Mouse (Mus musculus): ENCODE results near the gene Trib3.

Trib3 gene

DNA sequence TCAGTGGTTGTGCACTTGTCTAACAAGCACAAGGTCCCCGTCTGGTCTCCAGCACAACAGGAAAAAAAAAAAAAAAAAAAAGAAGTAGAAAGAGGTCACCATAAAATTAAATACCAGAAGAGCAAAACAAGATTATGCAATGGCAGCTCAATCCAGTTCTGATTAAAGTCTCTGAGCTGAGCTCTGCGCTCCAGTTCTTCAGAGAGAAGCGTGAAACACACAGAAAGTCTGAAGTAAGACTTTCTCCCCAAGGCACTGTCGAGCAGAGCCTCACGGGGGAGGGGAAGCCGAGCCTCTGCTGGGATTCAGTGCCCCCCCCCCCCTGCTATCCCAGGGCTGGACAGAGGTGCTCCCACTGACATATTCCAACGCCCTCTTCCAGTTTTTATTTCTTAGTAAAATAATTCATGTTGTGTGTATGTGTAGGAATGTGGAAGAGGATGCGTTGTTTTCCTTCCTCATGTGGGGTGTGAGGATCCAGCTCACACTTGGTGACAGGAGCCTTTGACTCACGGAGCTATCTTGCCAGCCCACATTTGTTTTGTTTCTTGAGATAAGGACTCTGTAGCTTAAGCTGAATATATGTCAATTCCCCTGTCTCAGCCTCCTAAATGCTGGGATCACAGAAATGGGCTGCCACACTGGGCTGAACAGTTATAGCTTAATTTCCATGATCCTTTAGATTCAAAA, 3.1 kb upstream of the Trib3 start:
- no peak for DNase-seq

DNA sequence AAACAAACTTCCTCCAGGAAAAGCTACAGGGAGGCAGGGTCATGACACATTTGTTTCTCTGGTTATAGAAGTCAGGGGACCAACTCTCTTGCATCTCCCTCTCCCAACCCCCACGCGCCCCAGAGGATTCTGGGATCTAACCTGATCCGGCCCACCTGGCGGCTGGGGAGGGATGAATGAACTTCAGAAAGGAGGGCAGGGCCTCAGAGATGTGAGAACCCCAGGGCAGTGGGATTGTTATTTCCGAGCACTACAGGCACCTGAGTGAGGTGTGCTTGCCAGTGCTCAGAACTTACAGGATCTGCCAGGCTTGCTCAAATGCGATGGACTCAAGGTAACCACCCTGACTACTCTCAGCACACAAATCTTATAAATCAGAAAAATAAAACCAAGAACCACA, 1.6 kb upstream of the Trib3 start:
- no peak for DNase-seq

- no peak for DNase-seq
Observed at GRCm38 (mm10) chr2:152344909-152345308, 1.1 kb upstream of the Trib3 start.

DNA sequence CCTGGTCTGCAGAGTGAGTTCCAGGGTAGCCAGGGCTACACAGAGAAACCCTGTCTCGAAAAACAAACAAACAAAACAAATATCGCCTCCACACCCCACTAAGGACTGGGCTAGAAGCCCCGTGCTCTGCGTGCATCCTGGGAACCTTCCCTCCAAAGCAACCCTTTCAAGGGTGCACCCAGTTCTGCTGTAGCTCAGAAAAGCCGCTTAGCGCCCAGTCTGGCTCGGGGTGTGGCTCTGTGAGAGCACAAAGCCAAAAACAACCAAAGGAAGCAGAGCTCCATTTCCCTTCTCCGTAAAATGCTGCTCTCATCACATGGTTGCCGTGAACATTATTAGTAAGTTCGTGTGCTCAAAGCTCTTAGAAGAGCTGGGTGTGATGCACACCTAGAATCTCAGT, 529 bp upstream of the Trib3 start:
- peak; percentile 62 for DNase-seq

- DNase-seq: no peak
Observed at GRCm38 (mm10) chr2:152339631-152340179, 4.1 kb downstream of the Trib3 start.

GRCm38 (mm10) chr2:152338319-152338718, 5.5 kb downstream of the Trib3 start:
- DNase-seq: no peak

- no peak for DNase-seq
Observed at GRCm38 (mm10) chr2:152337591-152338212, 6.1 kb downstream of the Trib3 start.

DNA sequence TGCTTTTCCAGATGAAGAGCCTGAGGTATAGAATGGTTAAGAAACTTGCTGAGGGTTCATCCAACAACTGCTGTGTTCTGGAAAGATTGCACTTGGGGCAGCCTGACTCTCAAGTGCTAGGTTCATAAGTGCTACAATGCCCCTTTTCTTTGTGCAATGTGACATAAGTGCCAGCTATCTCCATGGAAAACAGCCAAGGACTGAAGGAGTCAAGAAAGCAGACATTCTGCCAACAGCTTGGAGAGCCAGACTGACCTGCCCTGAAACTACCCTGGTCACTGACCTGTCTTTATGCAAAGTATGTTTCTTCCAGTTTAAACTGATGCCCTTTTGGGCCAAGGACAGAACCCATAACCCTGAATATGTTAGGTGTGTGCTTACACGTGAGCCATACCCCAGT, 7.0 kb downstream of the Trib3 start:
- DNase-seq: peak; percentile 74

GRCm38 (mm10) chr2:152335289-152335820, 8.5 kb downstream of the Trib3 start:
- no peak for DNase-seq

DNA sequence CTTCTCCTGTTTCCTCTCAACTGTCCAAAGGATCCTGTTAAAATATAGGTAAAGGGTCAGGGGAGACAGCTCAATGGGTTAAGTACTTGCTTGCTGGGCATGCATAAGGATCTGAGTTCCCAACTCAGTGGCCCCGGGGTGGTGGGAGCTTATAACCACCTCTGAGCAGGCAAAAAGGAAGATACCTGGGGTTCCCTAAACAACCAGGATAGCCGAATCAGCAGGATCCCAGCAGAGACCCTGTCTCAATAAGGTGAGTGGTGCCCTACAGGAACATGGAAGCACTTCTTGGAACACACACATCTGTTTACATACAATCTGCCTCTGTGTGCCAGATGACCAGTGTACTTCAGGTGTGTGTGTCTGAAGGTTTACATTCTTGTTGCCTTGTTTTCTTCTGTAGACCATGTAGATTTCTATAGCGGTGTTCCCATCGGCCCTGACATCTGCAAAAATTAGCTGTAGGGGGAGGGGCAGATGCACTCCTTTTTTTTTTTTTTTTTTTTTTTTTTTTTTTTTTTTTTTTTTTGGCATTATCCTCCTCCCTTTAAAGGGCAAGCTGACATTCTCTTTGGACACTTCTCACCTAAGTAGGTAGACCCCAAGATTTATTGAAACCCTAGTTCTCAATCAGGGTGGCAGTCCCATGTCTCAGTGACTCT, 10.4 kb downstream of the Trib3 start:
- DNase-seq: no peak

DNA sequence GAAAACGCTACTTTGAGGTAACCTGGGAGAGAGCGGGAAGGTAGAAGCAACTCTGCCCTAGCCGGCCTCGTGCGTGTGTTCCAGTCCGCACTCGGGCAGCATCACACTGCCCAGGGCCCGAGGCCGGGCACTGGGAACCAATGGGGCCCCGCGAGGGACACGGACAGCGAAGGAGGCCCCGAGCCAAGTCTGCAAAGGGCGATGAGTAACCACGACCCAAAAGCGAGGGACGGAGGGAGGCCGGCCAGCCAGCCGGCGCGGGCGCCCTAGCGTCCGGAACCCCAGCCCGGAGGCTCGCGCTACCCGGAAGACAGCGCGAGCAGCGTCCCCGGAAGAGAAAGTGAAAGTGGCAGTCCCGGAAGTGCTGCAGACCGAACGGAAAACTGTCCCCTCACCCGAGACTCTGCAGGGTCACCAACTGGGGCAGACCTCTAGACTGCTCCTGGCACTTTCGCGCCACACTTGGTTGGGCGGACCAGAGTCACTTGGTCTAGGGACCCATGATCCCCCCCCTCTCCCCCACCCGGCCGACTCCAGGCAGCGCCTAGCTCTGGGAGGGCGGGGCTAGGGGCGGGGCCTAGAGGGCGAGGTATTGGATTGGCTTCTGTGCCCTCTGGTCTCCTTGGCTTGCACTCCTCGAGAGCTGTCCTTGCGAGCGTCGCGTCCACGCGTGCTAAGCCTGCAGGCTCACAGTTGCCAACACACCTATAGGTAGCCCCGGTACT, 11.6 kb downstream of the Trib3 start, which contains the start of gene Rbck1:
Gene Rbck1, minus strand, starts transcription at position 553 of the 725 bp plus-strand sequence.
- peak; percentile 92 for DNase-seq

DNA sequence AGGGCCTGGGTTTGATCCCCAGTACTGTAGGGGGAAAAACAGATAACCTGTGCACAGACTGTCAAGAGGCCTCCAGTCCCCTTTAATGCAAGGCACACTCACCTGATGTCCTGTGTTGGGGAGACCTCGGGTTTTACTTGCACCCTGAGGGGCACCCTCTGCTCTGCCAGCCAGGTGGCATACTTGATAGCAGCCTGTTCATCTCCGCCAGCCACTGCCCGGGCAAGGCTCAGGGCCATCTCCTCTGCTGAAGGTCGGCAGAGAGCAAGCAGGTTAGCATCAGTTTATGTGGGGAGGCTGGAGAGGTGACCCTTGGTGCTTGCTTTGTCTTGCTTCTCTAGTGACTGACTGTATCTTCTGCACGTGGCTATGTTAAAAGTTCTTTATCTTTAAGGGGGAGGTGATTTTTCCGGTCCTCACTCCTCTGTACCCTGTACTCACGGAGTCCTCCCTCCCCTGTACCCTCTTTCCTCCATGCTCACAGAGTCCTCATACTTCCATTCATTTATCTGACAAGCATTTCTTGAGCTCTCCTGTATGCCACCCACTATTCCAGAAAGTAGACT, 12.9 kb downstream of the Trib3 start:
- no peak for DNase-seq

- peak; percentile 45 for DNase-seq
Observed at GRCm38 (mm10) chr2:152327980-152328379, 15.9 kb downstream of the Trib3 start.

- no peak for DNase-seq
Observed at GRCm38 (mm10) chr2:152326654-152327053, 17.2 kb downstream of the Trib3 start.

DNA sequence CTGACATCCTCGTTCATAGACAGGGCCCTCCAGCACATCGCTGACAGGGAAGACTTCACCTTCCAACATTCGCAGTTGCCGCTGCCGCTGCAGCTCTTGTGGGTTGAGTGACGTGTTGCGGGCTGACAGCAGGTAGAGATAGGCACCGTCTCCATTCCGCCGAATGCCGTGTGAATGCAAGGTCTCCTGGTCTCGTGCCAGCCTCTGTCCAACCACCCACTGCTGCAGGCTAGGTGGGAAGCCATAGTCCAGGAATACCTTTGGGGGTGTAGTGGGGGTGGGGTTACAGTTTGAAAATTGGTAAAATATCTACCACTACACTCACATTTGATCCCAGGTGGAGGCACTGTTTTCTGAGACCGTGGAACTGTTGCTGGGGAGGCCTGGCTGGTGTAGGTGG, 17.7 kb downstream of the Trib3 start:
- no peak for DNase-seq

DNA sequence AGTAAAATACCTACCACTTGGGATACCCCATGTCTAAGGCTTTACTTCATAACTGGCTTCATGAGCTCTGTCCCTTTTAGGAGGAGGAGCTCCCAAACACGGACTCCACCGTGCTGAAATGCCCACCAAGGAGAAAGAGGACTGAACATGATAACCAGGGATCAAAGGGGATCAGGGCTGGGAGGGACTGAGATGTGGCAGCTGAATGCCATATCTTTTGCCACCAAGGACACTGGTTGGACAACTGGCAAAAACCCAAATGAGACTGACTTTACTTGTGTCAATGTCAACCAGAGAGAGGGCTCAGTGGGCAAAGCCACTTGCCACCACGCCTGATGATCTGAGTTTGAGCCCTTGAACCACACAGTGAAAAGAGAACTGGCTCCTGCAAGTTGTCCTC, 19.0 kb downstream of the Trib3 start:
- DNase-seq: no peak

GRCm38 (mm10) chr2:152323971-152324370, 19.9 kb downstream of the Trib3 start:
- no peak for DNase-seq

GRCm38 (mm10) chr2:152322198-152322597, 21.6 kb downstream of the Trib3 start:
- DNase-seq: no peak

DNA sequence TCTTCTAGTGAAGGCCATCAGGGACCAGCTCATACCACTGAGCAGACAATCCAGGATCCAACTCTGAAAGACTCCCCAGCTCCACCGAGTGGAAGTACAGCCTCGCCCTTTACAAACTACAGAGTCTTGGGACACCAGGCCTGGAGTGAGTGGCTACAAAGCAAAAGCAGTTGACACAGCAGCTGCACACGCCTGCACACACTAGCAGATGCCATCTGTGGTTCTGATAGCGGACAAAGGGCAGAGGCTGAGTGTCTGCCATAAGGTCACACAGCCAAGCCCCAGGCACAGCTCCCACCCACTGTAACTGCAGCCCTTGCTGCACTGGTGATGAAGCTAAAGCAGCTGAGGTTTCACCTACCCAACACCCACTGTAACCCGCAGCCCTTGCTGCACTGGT, 22.3 kb downstream of the Trib3 start:
- DNase-seq: no peak

- DNase-seq: no peak
Observed at GRCm38 (mm10) chr2:152317054-152317453, 26.8 kb downstream of the Trib3 start.

DNA sequence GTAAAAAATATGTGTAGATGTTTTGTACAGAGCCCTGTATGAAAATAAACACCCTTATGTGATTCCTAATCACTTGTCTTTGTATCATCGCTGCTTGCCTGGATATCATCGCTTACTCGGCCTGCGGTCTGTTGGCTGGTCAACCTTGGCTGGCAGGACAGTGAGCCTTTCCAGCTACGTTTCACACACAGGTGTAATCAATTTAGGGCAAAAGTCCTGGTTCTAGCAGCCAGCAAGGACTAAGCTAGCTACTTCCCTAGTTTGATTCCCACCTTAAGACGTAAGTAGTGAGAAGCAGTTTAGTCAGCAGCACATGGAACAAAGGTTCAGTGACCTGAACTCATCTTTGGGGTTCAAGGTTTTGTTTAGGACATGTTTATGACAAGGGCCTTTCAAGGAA, 29.9 kb downstream of the Trib3 start:
- DNase-seq: no peak

- no peak for DNase-seq
Observed at GRCm38 (mm10) chr2:152312996-152313395, 30.8 kb downstream of the Trib3 start.

DNA sequence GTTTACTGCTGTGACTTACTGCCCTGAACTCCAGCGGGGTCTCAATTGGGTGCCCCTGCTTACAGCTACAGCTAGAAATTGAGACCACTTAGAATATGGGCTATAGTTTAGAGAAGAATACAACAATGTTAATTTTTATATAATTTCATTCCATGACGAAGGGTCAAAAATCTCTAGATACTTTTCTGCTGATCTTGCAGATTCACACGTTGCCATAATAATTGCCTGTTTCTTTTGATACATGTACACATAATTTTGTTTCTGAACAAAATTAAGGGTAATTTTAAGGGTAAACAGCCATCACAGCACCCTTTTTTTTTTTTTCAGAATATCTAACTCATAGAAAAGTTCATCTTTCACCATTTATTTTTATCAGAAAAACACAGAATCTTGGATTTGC, 36.6 kb downstream of the Trib3 start:
- DNase-seq: no peak

Measured in lung, postnatal 10 days (tissue).